Mouse (Mus musculus) left cerebral cortex, adult 11 months (tissue): ENCODE data around the gene Ebf1.

ENCODE experiments used
- DNase-seq: peaks from one replicate; pipeline ENCODE4 v3.0.0; 2022; ENCODE audit warnings: low spot score

Gene Ebf1

GRCm38 (mm10) chr11:44703951-44704350 is 86.8 kb downstream of the Ebf1 start:
- no peak for DNase-seq

GRCm38 (mm10) chr11:44705811-44706210 is 88.7 kb downstream of the Ebf1 start:
- DNase-seq = no peak

GRCm38 (mm10) chr11:44706386-44706785 is 89.3 kb downstream of the Ebf1 start:
- DNase-seq = no peak

GRCm38 (mm10) chr11:44707381-44708289 is 90.5 kb downstream of the Ebf1 start:
- no peak for DNase-seq

GRCm38 (mm10) chr11:44708290-44708685 is 91.2 kb downstream of the Ebf1 start:
- no peak for DNase-seq

- no peak for DNase-seq
Observed at GRCm38 (mm10) chr11:44709073-44709618, 92.0 kb downstream of the Ebf1 start.

- DNase-seq = no peak
Observed at GRCm38 (mm10) chr11:44709869-44710460, 92.8 kb downstream of the Ebf1 start.

- no peak for DNase-seq
Observed at GRCm38 (mm10) chr11:44710861-44711260, 93.7 kb downstream of the Ebf1 start.

- no peak for DNase-seq
Observed at GRCm38 (mm10) chr11:44714188-44714587, 97.1 kb downstream of the Ebf1 start.

GRCm38 (mm10) chr11:44715776-44716175 is 98.7 kb downstream of the Ebf1 start:
- DNase-seq = no peak

GRCm38 (mm10) chr11:44716928-44717327 is 99.8 kb downstream of the Ebf1 start:
- DNase-seq = no peak

- no peak for DNase-seq
Observed at GRCm38 (mm10) chr11:44717636-44718035, 100.5 kb downstream of the Ebf1 start.

- no peak for DNase-seq
Observed at GRCm38 (mm10) chr11:44721976-44722375, 104.9 kb downstream of the Ebf1 start.

GRCm38 (mm10) chr11:44723950-44724502 is 106.9 kb downstream of the Ebf1 start:
- DNase-seq = no peak

- DNase-seq = no peak
Observed at GRCm38 (mm10) chr11:44725732-44726131, 108.6 kb downstream of the Ebf1 start.

GRCm38 (mm10) chr11:44727376-44727775 is 110.3 kb downstream of the Ebf1 start:
- DNase-seq = no peak

GRCm38 (mm10) chr11:44727821-44728220 is 110.7 kb downstream of the Ebf1 start:
- DNase-seq = no peak

GRCm38 (mm10) chr11:44728271-44728670 is 111.2 kb downstream of the Ebf1 start:
- DNase-seq = no peak

- DNase-seq = no peak
Observed at GRCm38 (mm10) chr11:44729931-44730330, 112.8 kb downstream of the Ebf1 start.

- no peak for DNase-seq
Observed at GRCm38 (mm10) chr11:44731763-44732162, 114.6 kb downstream of the Ebf1 start.

GRCm38 (mm10) chr11:44733276-44733675 is 116.2 kb downstream of the Ebf1 start:
- no peak for DNase-seq

- no peak for DNase-seq
Observed at GRCm38 (mm10) chr11:44738046-44738445, 120.9 kb downstream of the Ebf1 start.

GRCm38 (mm10) chr11:44738820-44739219 is 121.7 kb downstream of the Ebf1 start:
- DNase-seq = no peak
